Mouse (Mus musculus) MEL (cell line): ENCODE results near the gene Mlana. TPM values are rescaled to one million over a fixed set of nuclear protein-coding genes. Genes with fewer than 3 reads are reported as not detected.

Experiments used
- DNase-seq: peaks from one replicate; pipeline ENCODE4 v3.0.0; 2011; ENCODE audit warnings: low read depth, low spot score
- H3K27ac ChIP-seq: 2 replicates; pipeline ENCODE4 v1.5.1; 2012; ENCODE audit warnings: low read depth, mild to moderate bottlenecking, control low read depth, low read length, moderate library complexity; ENCODE audit not compliant: control insufficient read depth
- H3K27me3 ChIP-seq, 2 experiments: fragments of 150-350 bp in 1 of 2; sonication (generic) in 1 of 2; 2 replicates each; pipeline ENCODE4 v1.6.1; 2012; ENCODE audit warnings: low read length in 2 of 2, mild to moderate bottlenecking in 2 of 2, improper control_type of control experiment in 1 of 2, moderate library complexity in 1 of 2; ENCODE audit not compliant: insufficient read depth in 2 of 2, control insufficient read depth in 1 of 2
- H3K36me3 ChIP-seq, 2 experiments: 2 replicates each; pipeline ENCODE4 v1.6.1; 2012 to 2014; ENCODE audit warnings: low read length in 2 of 2, improper control_type of control experiment in 1 of 2, inconsistent platforms in 1 of 2, mild to moderate bottlenecking in 1 of 2; ENCODE audit not compliant: insufficient read depth in 2 of 2, control insufficient read depth in 1 of 2
- H3K4me1 ChIP-seq, 2 experiments: fragments of 150-350 bp in 1 of 2; sonication (generic) in 1 of 2; 2 replicates each; pipeline ENCODE4 v1.6.1; 2012; ENCODE audit warnings: low read length in 2 of 2, improper control_type of control experiment in 1 of 2, mild to moderate bottlenecking in 1 of 2; ENCODE audit not compliant: insufficient read depth in 2 of 2, control insufficient read depth in 1 of 2
- H3K4me3 ChIP-seq, 2 experiments: fragments of 150-350 bp in 1 of 2; sonication (generic) in 1 of 2; 2 replicates each; pipeline ENCODE4 v1.5.1; 2012; ENCODE audit warnings: low read depth in 2 of 2, low read length in 2 of 2, mild to moderate bottlenecking in 2 of 2, moderate library complexity in 2 of 2, control low read depth in 1 of 2, improper control_type of control experiment in 1 of 2; ENCODE audit not compliant: control insufficient read depth in 1 of 2, insufficient read depth in 1 of 2
- H3K79me2 ChIP-seq: 2 replicates; pipeline ENCODE4 v1.6.1; 2012; ENCODE audit warnings: mild to moderate bottlenecking, low read length, moderate library complexity; ENCODE audit not compliant: control insufficient read depth, poor library complexity, insufficient read depth
- H3K9ac ChIP-seq: 2 replicates; pipeline ENCODE4 v1.6.1; 2012; ENCODE audit warnings: low read depth, mild to moderate bottlenecking, control low read depth, low read length, moderate library complexity; ENCODE audit not compliant: control insufficient read depth, poor library complexity, severe bottlenecking
- H3K9me3 ChIP-seq: fragments of 150-350 bp; sonication (generic); replicated peaks from 2 replicates; pipeline ENCODE4 v1.6.1; 2012; ENCODE audit warnings: mild to moderate bottlenecking, low read length, improper control_type of control experiment, moderate library complexity; ENCODE audit not compliant: insufficient read depth
- BHLHE40 ChIP-seq: IDR thresholded peaks from 2 replicates; pipeline ENCODE4 v1.6.1; 2012; ENCODE audit warnings: low read depth, mild to moderate bottlenecking, inconsistent platforms, low read length, improper control_type of control experiment, borderline replicate concordance
- CHD2 ChIP-seq: IDR thresholded peaks from 2 replicates; pipeline ENCODE4 v1.6.1; 2011; ENCODE audit warnings: low read length, improper control_type of control experiment
- E2F4 ChIP-seq: IDR thresholded peaks from 2 replicates; pipeline ENCODE4 v1.6.1; 2011; ENCODE audit warnings: low read depth, low read length, improper control_type of control experiment, borderline replicate concordance
- ELF1 ChIP-seq: IDR thresholded peaks from 2 replicates; pipeline ENCODE4 v1.6.1; 2014; ENCODE audit warnings: low read depth, mild to moderate bottlenecking, inconsistent platforms, low read length, improper control_type of control experiment, moderate library complexity
- POLR2AphosphoS2 ChIP-seq: IDR thresholded peaks from 2 replicates; pipeline ENCODE4 v1.6.1; 2011; ENCODE audit warnings: low read length, improper control_type of control experiment
- POLR2AphosphoS5 ChIP-seq: IDR thresholded peaks from 2 replicates; pipeline ENCODE4 v1.6.1; 2012; ENCODE audit warnings: low read depth, borderline replicate concordance, mild to moderate bottlenecking, inconsistent platforms, low read length, moderate library complexity, mixed read lengths
- RAD21 ChIP-seq: IDR thresholded peaks from 2 replicates; pipeline ENCODE4 v1.6.1; 2011; ENCODE audit warnings: mild to moderate bottlenecking, low read depth, low read length, improper control_type of control experiment
- RCOR1 ChIP-seq: IDR thresholded peaks from 2 replicates; pipeline ENCODE4 v1.6.1; 2012; ENCODE audit warnings: low read depth, mild to moderate bottlenecking, inconsistent platforms, low read length, improper control_type of control experiment
- SMC3 ChIP-seq: IDR thresholded peaks from 2 replicates; pipeline ENCODE4 v1.6.1; 2011; ENCODE audit warnings: low read depth, low read length, improper control_type of control experiment
- TBP ChIP-seq: IDR thresholded peaks from 2 replicates; pipeline ENCODE4 v1.8.0; 2011; ENCODE audit warnings: low read depth, low read length, improper control_type of control experiment
- TCF12 ChIP-seq: IDR thresholded peaks from 2 replicates; pipeline ENCODE4 v1.6.1; 2014; ENCODE audit warnings: low read depth, mild to moderate bottlenecking, inconsistent platforms, low read length, improper control_type of control experiment, moderate library complexity
- ZC3H11A ChIP-seq: IDR thresholded peaks from 2 replicates; pipeline ENCODE4 v1.6.1; 2012; ENCODE audit warnings: low read depth, mild to moderate bottlenecking, inconsistent platforms, low read length, improper control_type of control experiment
- ZMIZ1 ChIP-seq: IDR thresholded peaks from 2 replicates; pipeline ENCODE4 v1.6.1; 2012; ENCODE audit warnings: low read depth, mild to moderate bottlenecking, inconsistent platforms, low read length, improper control_type of control experiment, moderate library complexity
- ZNF384 ChIP-seq: IDR thresholded peaks from 2 replicates; pipeline ENCODE4 v1.6.1; 2012; ENCODE audit warnings: low read depth, mild to moderate bottlenecking, inconsistent platforms, low read length, improper control_type of control experiment
- polyA plus RNA-seq, 2 experiments: library from polyadenylated mRNA; stranded (reverse) in 1 of 2; unstranded in 1 of 2; fragments of >175 nt in 1 of 2; fragments of >200 nt in 1 of 2; gene quantifications; 2 replicates each; pipeline versions ENCODE4 v1.2.1 to v1.2.4; 2012; ENCODE audit warnings: low replicate concordance in 2 of 2, low read depth in 1 of 2; ENCODE audit not compliant: insufficient read length in 2 of 2, insufficient read depth in 1 of 2, missing spikeins in 1 of 2
- total RNA-seq: library from RNA; depleted of rRNA; stranded (reverse); fragments of 300-350 nt; gene quantifications from 2 replicates; pipeline ENCODE4 v1.2.3, GENCODE M21; 2012

Gene Mlana
- total and polyA plus RNA-seq, 3 experiments: 0.27 to 0.78 TPM; not detected in 1

- no peak for DNase-seq
- no peaks in the 10 kb centered on the region for H3K79me2 ChIP-seq
- no peak for TF ChIP-seq TBP
- no peak for TF ChIP-seq SMC3
- no peak for TF ChIP-seq ZMIZ1
- no peak for TF ChIP-seq RAD21
- TF ChIP-seq RCOR1: no peak
- TF ChIP-seq BHLHE40: no peak
- TF ChIP-seq, all 39 proteins: peak for 0
- peaks cover 0 to 22% of the 10 kb centered on the region in 2 experiments; a peak in 2 of 4 replicates for H3K36me3 ChIP-seq
- no peaks in the 10 kb centered on the region for H3K4me1 ChIP-seq
- H3K4me3 ChIP-seq: no peak overlapping the region
- no peaks in the 10 kb centered on the region for H3K27me3 ChIP-seq
- no peaks in the 10 kb centered on the region for H3K9me3 ChIP-seq
- no peak overlapping the region for H3K9ac ChIP-seq
- no peak overlapping the region for H3K27ac ChIP-seq
These were observed 20.2 kb downstream of the Mlana start for GRCm38 (mm10) chr19:29717854-29718253.

- TF ChIP-seq ELF1: no peak
- no peak for TF ChIP-seq E2F4
- TF ChIP-seq POLR2AphosphoS2: no peak
- TF ChIP-seq, all 39 proteins: peak for 0
- H3K27ac ChIP-seq: no peak overlapping the region
- no peaks in the 10 kb centered on the region for H3K27me3 ChIP-seq
- no peaks in the 10 kb centered on the region for H3K9me3 ChIP-seq
- no peak overlapping the region for H3K4me3 ChIP-seq
- no peaks in the 10 kb centered on the region for H3K79me2 ChIP-seq
- peaks cover 0 to 27% of the 10 kb centered on the region in 2 experiments; a peak in 2 of 4 replicates for H3K36me3 ChIP-seq
- DNase-seq: no peak
- H3K9ac ChIP-seq: no peak overlapping the region
- no peaks in the 10 kb centered on the region for H3K4me1 ChIP-seq
These were observed 20.9 kb downstream of the Mlana start for GRCm38 (mm10) chr19:29718476-29718875.

- H3K9ac ChIP-seq: no peak overlapping the region
- no peaks in the 10 kb centered on the region for H3K4me1 ChIP-seq
- no peak overlapping the region for H3K27ac ChIP-seq
- H3K4me3 ChIP-seq: no peak overlapping the region
- peaks cover 11% of the 10 kb centered on the region in 2 experiments for H3K36me3 ChIP-seq
- no peaks in the 10 kb centered on the region for H3K27me3 ChIP-seq
- H3K79me2 ChIP-seq: peaks cover 2% of the 10 kb centered on the region; the same call in 1 of the 2 replicates
- no peak for DNase-seq
- TF ChIP-seq ZC3H11A (no peak), E2F4 (no peak), POLR2AphosphoS5 (no peak), CHD2 (no peak), TCF12 (no peak), RCOR1 (no peak), ZNF384 (peak; percentile 71)
- TF ChIP-seq, all 39 proteins: peak for 1
- no peaks in the 10 kb centered on the region for H3K9me3 ChIP-seq
These were observed 37.8 kb downstream of the Mlana start for GRCm38 (mm10) chr19:29735421-29735820.
